Mouse (Mus musculus) brain, embryonic 14.5 days (tissue): ENCODE results near the gene Hras. TPM values are rescaled to one million over a fixed set of nuclear protein-coding genes. Genes with fewer than 3 reads are reported as not detected.

Experiments used
- DNase-seq: peaks from one replicate; pipeline ENCODE4 v3.0.0-alpha.2; 2011; ENCODE audit warnings: low read depth
- CTCF ChIP-seq: fragments of 200-500 bp; IDR thresholded peaks from 2 replicates; pipeline ENCODE4 v1.5.1; 2012; ENCODE audit warnings: inconsistent platforms, mild to moderate bottlenecking, moderate library complexity, borderline replicate concordance; ENCODE audit not compliant: insufficient read depth, insufficient read length; ENCODE audit errors: extremely low read depth
- POLR2A ChIP-seq: fragments of 200-500 bp; IDR thresholded peaks from 2 replicates; pipeline ENCODE4 v1.6.1; 2012; ENCODE audit warnings: mild to moderate bottlenecking, inconsistent platforms, borderline replicate concordance; ENCODE audit not compliant: poor library complexity, insufficient read depth, insufficient read length, severe bottlenecking; ENCODE audit errors: extremely low read depth
- polyA plus RNA-seq: library from polyadenylated mRNA; depleted of rRNA; stranded (reverse); fragments of >200 nt; gene quantifications from 2 replicates; pipeline ENCODE4 v1.2.3, GENCODE M21; 2012

The Hras gene
- polyA plus RNA-seq, 1 experiment = 150 TPM

- no peak for DNase-seq
Measured at GRCm38 (mm10) chr7:141213133-141213532, 19.3 kb upstream of the Hras start.

DNA sequence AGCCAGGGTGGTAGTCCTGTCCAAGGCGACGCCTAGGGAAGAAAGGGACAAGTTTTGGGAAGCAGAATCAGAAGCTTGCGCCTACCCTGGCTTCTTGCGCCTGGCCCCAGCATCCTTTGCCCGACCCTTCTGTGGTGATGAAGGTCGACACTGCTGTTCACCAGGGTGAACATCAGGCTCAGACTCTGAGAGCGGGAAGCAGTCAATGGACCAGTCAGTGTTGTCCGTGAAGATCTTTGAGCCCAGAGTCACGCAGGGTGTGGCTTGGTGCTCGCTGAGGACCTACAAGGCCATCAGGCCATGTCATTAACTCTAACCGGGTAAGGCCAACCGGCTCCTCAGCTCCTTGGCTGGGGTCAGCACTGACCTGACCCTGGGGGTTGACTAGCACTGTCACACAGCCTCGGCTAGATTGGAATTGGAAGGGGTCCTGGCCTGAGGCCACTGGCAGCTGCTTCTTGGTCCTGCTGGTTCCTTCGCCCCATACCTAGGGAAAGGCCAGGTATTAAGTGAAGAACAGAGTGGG, 16.9 kb upstream of the Hras start:
- TF ChIP-seq POLR2A (no peak), CTCF (no peak)
- no peak for DNase-seq

More at GRCm38 (mm10) chr7:141213133-141213532, 19.3 kb upstream of the Hras start:
- no peak for TF ChIP-seq CTCF
- TF ChIP-seq POLR2A = no peak

GRCm38 (mm10) chr7:141210137-141210536, 16.3 kb upstream of the Hras start:
- TF ChIP-seq POLR2A (no peak), CTCF (no peak)
- DNase-seq = no peak

DNA sequence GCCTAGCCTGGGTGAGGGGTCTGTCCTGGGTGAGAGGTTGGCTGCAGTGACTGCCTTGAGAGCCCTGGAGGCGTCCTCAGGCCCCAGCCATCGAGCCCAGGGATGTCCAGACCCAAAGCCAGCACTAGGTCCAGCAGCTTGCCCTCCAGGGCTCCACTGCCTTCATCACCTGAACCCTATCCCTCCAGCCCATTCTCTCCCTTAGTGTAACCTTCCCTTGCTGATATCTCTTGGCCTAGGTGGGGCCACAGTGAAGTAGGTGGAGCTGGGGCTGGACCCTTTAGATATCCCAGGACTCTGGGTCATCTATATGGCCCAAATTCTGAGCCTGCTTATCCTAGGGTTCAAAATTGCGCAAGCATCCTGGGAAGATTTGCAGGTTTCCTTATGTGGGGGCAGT, 15.7 kb upstream of the Hras start:
- no peak for DNase-seq
- TF ChIP-seq POLR2A = no peak
- TF ChIP-seq CTCF = no peak

DNA sequence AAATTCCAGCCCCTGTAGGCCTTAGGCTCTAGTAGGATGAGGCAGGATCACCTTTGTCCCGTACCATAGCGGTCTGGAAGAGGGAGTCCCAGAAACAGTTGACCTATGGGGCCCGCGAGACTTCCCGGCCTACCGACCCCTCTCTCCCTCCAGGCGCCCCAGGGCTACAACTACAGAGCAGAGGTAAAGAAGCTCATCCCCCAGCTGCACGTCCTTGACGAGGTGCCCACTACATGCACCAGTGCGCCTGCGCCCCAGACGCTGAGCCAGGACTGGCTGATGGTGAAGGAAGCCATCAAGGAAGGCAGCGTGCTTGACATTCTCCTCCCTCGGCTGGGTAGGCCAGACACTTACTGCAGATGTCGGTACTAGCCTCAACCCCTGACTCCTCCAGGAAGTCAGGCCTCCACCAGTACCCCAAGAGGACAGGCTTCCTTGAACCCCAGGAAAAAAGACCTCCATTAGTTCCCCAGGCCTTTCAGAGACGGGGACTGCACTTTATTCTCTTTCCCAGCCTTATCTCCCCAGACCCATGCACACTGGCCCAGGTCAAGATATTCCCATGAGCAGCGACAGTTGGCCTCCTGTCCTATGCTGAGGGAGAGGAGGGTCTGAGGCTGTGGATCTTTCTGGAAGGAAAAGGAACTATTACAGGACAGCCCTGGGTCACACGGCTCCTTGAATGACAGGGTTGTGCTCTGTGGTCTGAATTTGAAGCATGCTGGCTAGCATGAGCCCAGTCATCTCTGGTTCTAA, 12.6 kb upstream of the Hras start:
- DNase-seq = no peak
- TF ChIP-seq CTCF = no peak
- TF ChIP-seq POLR2A = no peak

DNA sequence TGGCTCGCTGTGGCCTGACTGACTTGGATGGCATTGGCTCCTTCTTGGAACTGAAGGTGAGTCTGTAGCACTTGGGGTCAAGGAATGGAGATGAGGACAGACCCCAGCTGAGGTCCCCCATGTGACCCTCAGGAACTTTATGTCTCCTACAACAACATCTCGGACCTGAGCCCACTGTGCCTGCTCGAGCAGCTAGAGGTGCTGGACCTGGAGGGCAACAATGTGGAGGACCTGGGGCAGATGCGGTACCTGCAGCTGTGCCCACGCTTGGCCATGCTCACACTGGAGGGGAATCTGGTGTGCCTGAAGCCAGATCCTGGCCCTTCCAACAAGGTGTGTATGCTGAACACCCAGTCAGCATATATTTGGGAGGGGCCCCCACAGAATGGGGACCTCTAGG, 11.7 kb upstream of the Hras start:
- TF ChIP-seq CTCF (no peak), POLR2A (no peak)
- DNase-seq = no peak

GRCm38 (mm10) chr7:141204546-141204945, 10.7 kb upstream of the Hras start:
- no peak for DNase-seq

GRCm38 (mm10) chr7:141198121-141198520, 4.3 kb upstream of the Hras start:
- TF ChIP-seq CTCF (no peak), POLR2A (no peak)
- no peak for DNase-seq

More at GRCm38 (mm10) chr7:141204546-141204945, 10.7 kb upstream of the Hras start:
- TF ChIP-seq POLR2A (no peak), CTCF (no peak)

DNA sequence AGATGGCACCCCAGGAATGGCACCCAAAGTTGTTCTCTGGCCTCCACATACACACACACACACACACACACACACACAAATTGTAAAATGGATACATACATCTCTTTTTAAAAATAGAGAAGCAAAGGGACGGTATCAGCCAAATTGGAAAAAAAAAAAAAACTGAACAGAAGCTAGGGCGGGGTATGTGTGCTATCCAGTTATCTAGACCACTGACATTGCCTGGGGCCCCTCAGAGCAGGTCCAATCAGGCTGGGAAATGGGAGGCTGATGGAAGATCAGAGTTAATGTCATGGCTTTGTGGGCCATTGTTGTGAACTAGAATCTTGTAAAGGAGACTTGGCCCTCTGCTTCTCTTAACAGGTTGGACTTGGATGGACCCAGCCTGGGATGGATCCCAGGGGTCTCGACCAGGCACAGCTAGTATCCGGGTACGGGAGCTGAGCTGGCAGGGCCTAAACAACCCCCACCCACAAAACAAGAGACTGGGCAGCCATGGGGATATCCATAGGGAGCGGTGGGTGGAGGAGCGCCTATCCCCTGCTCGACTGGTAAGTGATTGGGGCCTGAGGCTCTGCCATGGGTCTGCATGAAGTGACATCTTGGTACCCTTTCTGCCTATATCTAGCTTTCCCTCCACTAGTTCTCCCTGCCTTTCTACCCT, 2.9 kb upstream of the Hras start:
- TF ChIP-seq CTCF (no peak), POLR2A (no peak)
- no peak for DNase-seq

DNA sequence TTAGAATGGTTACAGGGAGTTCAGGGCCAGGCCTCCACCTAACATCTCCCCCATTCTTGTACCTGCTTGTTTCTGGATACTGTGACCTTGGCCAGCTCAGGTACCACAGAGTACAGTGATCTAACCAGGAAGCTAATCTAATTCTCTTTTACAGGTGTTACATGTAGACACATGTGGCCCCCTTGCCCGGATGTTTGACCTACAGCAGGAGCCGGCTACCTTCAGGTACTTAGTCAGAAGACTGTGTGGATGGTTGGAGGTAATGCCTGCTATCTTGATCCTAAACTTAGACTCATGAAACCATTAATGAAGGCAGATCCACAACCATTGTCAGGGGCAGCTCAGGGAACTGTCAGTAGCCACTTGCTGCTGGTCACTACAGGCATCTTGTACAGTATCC, 1.9 kb upstream of the Hras start:
- DNase-seq = no peak
- TF ChIP-seq POLR2A = no peak
- TF ChIP-seq CTCF = no peak

GRCm38 (mm10) chr7:141194830-141195229, 1.0 kb upstream of the Hras start:
- peak; percentile 96 for DNase-seq
- TF ChIP-seq CTCF (no peak), POLR2A (no peak)

GRCm38 (mm10) chr7:141194409-141194808, 604 bp upstream of the Hras start:
- TF ChIP-seq POLR2A (no peak), CTCF (no peak)
- DNase-seq = no peak

DNA sequence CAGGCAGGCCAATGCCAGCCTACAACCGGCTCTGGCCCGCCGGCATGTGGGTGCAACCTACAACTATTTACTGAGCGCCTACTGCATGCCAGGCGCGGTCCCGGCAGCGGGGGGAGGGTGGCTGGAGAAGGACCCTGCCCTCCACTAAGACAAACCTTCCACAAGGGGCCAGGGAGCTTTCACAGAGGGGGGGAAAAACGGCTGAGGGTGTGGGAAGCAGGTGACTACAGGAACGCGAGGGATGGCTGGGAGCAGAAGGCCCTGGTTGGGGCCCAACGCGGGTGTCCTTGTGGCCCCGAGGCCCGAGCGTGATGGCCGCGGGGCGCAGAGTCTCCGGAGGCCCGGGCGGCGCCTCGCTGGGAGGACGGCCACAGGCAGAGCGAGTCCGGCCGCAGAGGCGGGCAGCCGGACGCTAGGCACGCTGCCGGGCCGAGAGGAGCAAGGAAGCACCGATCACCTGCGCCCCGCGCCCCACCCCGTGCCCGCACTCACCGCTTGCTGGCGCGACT, 403 bp downstream of the Hras start:
- DNase-seq = peak; percentile 46
- TF ChIP-seq CTCF (no peak), POLR2A (no peak)
